Mouse (Mus musculus) G1E-ER4 (cell line): ENCODE data around the gene Adgrl1. TPM values are rescaled to one million over a fixed set of nuclear protein-coding genes. Genes with fewer than 3 reads are reported as not detected.

Experiments used
- GATA1 ChIP-seq: IDR thresholded peaks from one replicate; pipeline ENCODE4 v1.8.0; 2012; ENCODE audit warnings: low read length, inconsistent platforms
- polyA plus RNA-seq: library from polyadenylated mRNA; stranded (reverse); fragments of >175 nt; gene quantifications from 2 replicates; pipeline ENCODE4 v1.2.3, GENCODE M21; 2012

Adgrl1 gene
- polyA plus RNA-seq, 1 experiment = 28.6 TPM

DNA sequence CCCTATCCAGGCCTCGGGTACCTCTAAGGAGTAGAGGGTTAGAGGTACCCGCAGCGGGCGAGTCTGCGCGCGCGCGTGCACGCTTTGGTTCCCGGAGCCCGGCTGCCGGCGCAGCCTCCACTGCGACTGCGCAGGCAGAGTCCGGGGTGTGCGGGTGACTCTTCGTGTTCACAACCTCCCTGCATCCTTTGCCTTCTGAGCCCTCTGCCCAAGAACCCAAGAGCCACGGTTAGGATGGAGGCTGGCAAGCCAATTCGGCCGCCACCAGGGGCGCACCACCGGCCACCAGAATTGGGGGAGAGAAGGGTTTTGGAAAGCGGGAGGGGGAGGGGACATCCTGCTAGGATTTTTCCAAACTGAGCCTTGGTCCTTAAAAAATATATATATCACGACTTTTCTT, 2.7 kb upstream of the Adgrl1 start:
- TF ChIP-seq GATA1 = no peak

DNA sequence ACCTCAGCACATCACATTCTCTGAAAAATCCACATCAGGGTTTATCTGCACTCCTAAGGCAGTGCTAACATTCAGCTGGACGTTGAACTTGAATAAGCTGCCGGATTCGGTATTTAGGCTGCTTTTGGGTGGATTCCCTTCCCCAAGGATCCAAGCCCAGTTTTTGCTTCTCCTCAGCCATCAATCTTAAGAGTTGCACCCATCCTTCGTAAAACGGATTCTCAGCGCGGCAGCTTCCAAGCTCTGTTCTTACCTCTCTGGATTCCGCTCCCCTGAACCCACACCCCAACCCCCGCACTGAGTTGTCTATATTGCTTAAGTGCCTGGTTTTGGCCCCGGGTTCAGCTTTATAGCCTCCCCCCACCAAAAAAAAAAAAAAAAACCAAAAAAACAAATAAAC, 1.4 kb upstream of the Adgrl1 start:
- TF ChIP-seq GATA1 = no peak

DNA sequence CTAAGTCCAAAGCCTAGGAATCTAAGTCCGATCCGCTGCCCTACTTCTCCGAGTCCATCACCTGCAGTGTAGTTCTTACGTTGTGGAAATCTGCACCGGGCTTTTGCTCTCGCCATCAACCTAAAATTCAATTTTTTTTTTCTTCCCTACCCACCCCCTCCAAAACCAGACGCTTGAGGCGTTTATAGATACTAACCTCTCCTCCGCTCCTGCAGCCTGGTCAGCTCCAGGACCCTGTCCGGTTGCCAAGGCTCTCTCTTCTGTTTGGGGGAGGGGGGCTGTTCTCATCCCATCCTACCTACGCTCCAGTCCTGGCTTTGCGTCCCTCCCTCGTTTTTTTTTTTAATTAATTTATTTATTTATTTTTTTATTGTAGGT, 931 bp upstream of the Adgrl1 start:
- no peak for TF ChIP-seq GATA1

GRCm38 (mm10) chr8:83900266-83900956, 506 bp downstream of the Adgrl1 start:
- TF ChIP-seq GATA1 = no peak

GRCm38 (mm10) chr8:83900957-83901270, 1.0 kb downstream of the Adgrl1 start:
- no peak for TF ChIP-seq GATA1

- no peak for TF ChIP-seq GATA1
Measured at GRCm38 (mm10) chr8:83901566-83902485, 1.9 kb downstream of the Adgrl1 start.

- no peak for TF ChIP-seq GATA1
Measured at GRCm38 (mm10) chr8:83902961-83903666, 3.2 kb downstream of the Adgrl1 start.

DNA sequence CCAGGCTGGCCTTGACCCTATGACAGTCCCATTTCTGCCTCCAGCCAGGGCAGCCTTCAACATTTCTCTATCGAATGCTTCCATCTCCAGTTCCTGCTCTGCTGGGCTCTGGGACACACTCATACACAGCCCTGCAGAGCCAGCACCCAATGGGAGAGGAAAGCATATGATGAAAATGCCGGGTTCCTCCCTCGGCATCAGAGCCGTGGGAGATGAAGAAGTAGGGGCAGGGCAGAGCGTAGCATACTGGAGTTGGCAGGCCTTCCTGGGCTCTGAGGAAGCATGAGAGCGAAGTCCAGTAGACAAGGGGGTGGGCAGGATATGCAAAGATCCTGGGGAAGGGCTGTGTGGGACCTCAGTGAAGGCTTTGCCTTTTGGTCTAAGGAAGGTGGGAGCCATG, 8.7 kb downstream of the Adgrl1 start:
- no peak for TF ChIP-seq GATA1

- TF ChIP-seq GATA1 = no peak
Measured at GRCm38 (mm10) chr8:83909311-83909710, 9.4 kb downstream of the Adgrl1 start.

DNA sequence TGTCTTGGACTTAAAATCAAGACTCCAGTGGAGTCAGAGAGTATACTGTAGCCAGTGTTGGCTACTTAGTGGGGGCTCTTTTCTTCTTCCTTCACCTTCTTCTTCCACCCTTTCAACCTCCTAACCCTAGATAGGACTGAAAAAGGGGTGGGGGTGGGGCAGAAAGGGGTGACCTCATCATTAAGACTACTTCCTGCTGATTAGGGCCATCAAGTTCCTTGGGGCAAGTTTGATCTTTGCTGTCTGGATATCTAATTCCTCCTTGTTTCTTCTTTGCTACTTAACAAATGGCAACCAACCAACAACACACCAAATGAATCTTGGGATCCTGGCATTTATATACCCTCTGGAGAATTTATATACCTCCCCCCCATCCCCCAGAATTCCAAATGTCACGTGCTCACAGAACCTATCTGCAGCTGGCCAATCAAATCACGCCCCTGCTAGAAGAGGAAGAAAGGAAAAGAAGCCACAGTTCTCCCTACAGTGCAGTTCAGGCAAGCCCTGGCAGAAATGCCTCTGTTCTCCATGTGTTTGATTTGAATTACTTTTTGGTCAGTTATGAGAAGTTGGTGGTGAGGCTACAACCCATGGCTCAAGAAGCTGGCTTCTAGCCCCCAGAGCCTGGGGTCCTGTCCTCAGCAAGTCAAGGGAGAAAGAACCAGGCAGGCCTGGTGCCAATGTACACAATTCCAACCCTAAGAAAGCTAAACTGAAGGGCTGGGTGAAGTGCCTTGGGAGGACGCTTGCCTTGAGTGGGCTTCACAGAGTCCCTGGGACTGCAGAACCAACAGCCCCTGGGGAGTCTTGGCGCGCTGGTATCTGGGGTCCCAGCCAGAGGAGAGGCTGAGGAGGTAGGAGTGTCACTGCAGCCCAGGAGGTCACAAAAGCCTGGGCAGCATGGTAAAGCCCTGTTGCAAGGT, 12.2 kb downstream of the Adgrl1 start:
- no peak for TF ChIP-seq GATA1

- no peak for TF ChIP-seq GATA1
Measured at GRCm38 (mm10) chr8:83914232-83914631, 14.3 kb downstream of the Adgrl1 start.

- TF ChIP-seq GATA1 = no peak
Measured at GRCm38 (mm10) chr8:83914860-83915259, 15.0 kb downstream of the Adgrl1 start.

- TF ChIP-seq GATA1 = no peak
Measured at GRCm38 (mm10) chr8:83916015-83916414, 16.1 kb downstream of the Adgrl1 start.

GRCm38 (mm10) chr8:83917566-83917965, 17.7 kb downstream of the Adgrl1 start:
- no peak for TF ChIP-seq GATA1

- TF ChIP-seq GATA1 = no peak
Measured at GRCm38 (mm10) chr8:83921558-83921957, 21.7 kb downstream of the Adgrl1 start.

DNA sequence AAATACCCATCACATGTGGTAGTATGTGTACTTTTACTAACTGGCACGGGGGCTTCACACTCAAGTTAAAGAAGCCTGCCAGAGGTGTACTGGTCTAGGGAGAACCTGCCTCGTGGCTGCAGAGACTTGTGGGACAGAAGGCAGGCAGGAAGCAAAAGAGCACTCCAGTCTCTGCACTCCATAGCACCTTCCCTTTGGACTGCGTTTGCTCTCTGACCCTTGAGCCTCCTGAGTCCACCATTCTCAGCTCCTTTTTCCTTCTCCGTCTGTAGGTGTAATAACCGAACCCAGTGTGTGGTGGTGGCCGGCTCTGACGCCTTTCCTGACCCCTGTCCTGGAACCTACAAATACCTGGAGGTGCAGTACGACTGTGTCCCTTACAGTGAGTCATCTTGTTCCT, 22.8 kb downstream of the Adgrl1 start:
- no peak for TF ChIP-seq GATA1
